Mouse (Mus musculus) R1 (cell line): ENCODE data around the gene Caap1.
A peak's percentile ranks its signal among the peaks of the same experiment; 100 is the strongest.

Source experiments
- DNase-seq: peaks from one replicate; pipeline ENCODE4 v3.0.0-alpha.2; 2018; ENCODE audit warnings: low read depth, low spot score

Gene Caap1

GRCm38 (mm10) chr4:94556265-94557054 is at the start of gene Caap1, which contains the start of gene Gm10306:
Caap1 (minus strand) TSS chr4:94556796.
Gm10306 (plus strand) TSS chr4:94556546.
- peak; percentile 94 for DNase-seq

- DNase-seq, result no peak
These were observed 49.0 kb upstream of the Caap1 start for GRCm38 (mm10) chr4:94605591-94605990.

GRCm38 (mm10) chr4:94604452-94605019 is 47.9 kb upstream of the Caap1 start:
- DNase-seq, result no peak

- DNase-seq, result peak; percentile 92
These were observed 46.5 kb upstream of the Caap1 start, which contains the start of gene Plaa for GRCm38 (mm10) chr4:94603031-94603629. Plaa (minus strand) TSS chr4:94603244.

- DNase-seq, result peak; percentile 71
These were observed 46.0 kb upstream of the Caap1 start for GRCm38 (mm10) chr4:94602496-94603030.

GRCm38 (mm10) chr4:94601395-94601794 is 44.8 kb upstream of the Caap1 start:
- DNase-seq, result peak; percentile 39

GRCm38 (mm10) chr4:94592709-94593108 is 36.1 kb upstream of the Caap1 start:
- no peak for DNase-seq

GRCm38 (mm10) chr4:94591765-94592381 is 35.3 kb upstream of the Caap1 start:
- peak; percentile 11 for DNase-seq

GRCm38 (mm10) chr4:94572677-94573076 is 16.1 kb upstream of the Caap1 start:
- no peak for DNase-seq

GRCm38 (mm10) chr4:94564297-94564696 is 7.7 kb upstream of the Caap1 start:
- DNase-seq, result no peak

- no peak for DNase-seq
These were observed 5.5 kb upstream of the Caap1 start for GRCm38 (mm10) chr4:94561954-94562648.

GRCm38 (mm10) chr4:94560316-94560715 is 3.7 kb upstream of the Caap1 start:
- DNase-seq, result no peak

GRCm38 (mm10) chr4:94559266-94559665 is 2.7 kb upstream of the Caap1 start:
- no peak for DNase-seq

- DNase-seq, result no peak
These were observed 549 bp upstream of the Caap1 start for GRCm38 (mm10) chr4:94557145-94557544.

GRCm38 (mm10) chr4:94554955-94555494 is 1.6 kb downstream of the Caap1 start:
- DNase-seq, result peak; percentile 18

GRCm38 (mm10) chr4:94544321-94544720 is 12.3 kb downstream of the Caap1 start:
- DNase-seq, result no peak

- DNase-seq, result peak; percentile 66
These were observed 13.6 kb downstream of the Caap1 start for GRCm38 (mm10) chr4:94543041-94543440.

- DNase-seq, result no peak
These were observed 23.4 kb downstream of the Caap1 start for GRCm38 (mm10) chr4:94533205-94533604.

GRCm38 (mm10) chr4:94529448-94529847 is 27.1 kb downstream of the Caap1 start:
- no peak for DNase-seq

- no peak for DNase-seq
These were observed 33.3 kb downstream of the Caap1 start for GRCm38 (mm10) chr4:94523321-94523720.

GRCm38 (mm10) chr4:94517631-94518030 is 39.0 kb downstream of the Caap1 start:
- DNase-seq, result peak; percentile 71
